Mouse (Mus musculus): ENCODE data around the gene Zfp580.

DNA sequence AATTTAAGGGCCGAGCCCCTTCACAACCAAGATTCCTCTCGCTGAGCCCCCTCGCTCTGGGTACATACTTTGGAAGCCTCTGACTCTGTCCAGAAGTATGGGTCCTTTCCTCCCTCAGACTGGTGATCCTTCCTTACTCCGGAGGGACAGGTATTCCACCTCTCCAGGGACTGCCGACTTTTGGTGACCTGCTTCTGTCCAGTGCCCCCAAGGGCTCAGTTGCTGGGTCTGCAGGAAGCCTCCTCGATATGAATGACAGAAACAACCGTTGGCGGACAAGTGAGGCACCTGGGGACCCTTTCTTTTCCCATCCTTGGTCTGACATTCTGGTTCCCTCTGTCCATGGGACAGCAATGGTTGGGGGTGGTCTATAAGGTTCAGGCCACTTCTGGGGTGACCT, 6.0 kb downstream of the Zfp580 start:
- no peak for TF ChIP-seq POLR2A (IDR thresholded peaks at IDR 0.05; ENCODE audit: borderline replicate concordance, extremely low read depth, low read depth, low read length)
- TF ChIP-seq CTCF (IDR thresholded peaks at IDR 0.05; ENCODE audit: insufficient read depth, low read length), result no peak
